Mouse (Mus musculus) forebrain, embryonic 11.5 days (tissue): ENCODE measurements around the gene Gm10330. TPM values are rescaled to one million over a fixed set of nuclear protein-coding genes. Genes with fewer than 3 reads are reported as not detected.
"Not testable (repeated sequence)": the region's sequence is repeated elsewhere in the genome, so short reads cannot be mapped to it uniquely, and the experiment has no call there.

Source experiments
- ATAC-seq: fragments of 200-750 bp; cut with Nextera tagmentation; replicated peaks from 2 replicates; pipeline ENCODE4 v1.8.0; 2017; ENCODE audit warnings: moderate TSS enrichment; ENCODE audit not compliant: low FRiP score
- DNase-seq: peaks from one replicate; pipeline ENCODE4 v3.0.0-alpha.2; 2017; ENCODE audit warnings: low spot score
- H3K27ac ChIP-seq: fragments of 300-500 bp; sonication (generic); 2 replicates; pipeline ENCODE4 v1.5.1; 2014; ENCODE audit warnings: low read depth, low read length
- H3K27me3 ChIP-seq: fragments of 300-500 bp; sonication (generic); 2 replicates; pipeline ENCODE4 v1.6.1; 2014; ENCODE audit warnings: mild to moderate bottlenecking, low read length, mixed read lengths; ENCODE audit not compliant: control insufficient read depth, insufficient read depth
- H3K36me3 ChIP-seq: fragments of 300-500 bp; sonication (generic); 2 replicates; pipeline ENCODE4 v1.6.1; 2014; ENCODE audit warnings: mild to moderate bottlenecking, low read length, moderate library complexity, mixed read lengths; ENCODE audit not compliant: control insufficient read depth, insufficient read depth
- H3K4me1 ChIP-seq: fragments of 300-500 bp; sonication (generic); replicated peaks from 2 replicates; pipeline ENCODE4 v1.6.1; 2014; ENCODE audit warnings: low read length, mixed read lengths; ENCODE audit not compliant: control insufficient read depth, insufficient read depth
- H3K4me2 ChIP-seq: fragments of 300-500 bp; sonication (generic); 2 replicates; pipeline ENCODE4 v1.6.1; 2014; ENCODE audit warnings: low read depth, mild to moderate bottlenecking, low read length, moderate library complexity, mixed read lengths; ENCODE audit not compliant: severe bottlenecking
- H3K4me3 ChIP-seq: fragments of 300-500 bp; sonication (generic); 2 replicates; pipeline ENCODE4 v1.5.1; 2014; ENCODE audit warnings: low read depth, low read length
- H3K9ac ChIP-seq: fragments of 300-500 bp; sonication (generic); 2 replicates; pipeline ENCODE4 v1.6.1; 2014; ENCODE audit warnings: low read length
- H3K9me3 ChIP-seq: fragments of 300-500 bp; sonication (generic); 2 replicates; pipeline ENCODE4 v1.6.1; 2016; ENCODE audit warnings: low read length, mixed read lengths; ENCODE audit not compliant: control insufficient read depth
- WGBS: fragments of 180-500 bp; shearing (Covaris S2); extraction: QIAGEN DNeasy Blood & Tissue Kit; methylation state at CpG from one replicate; pipeline ENCODE4 v1.1.7; 2014; 5-methylcytosine and 5-hydroxymethylcytosine counted together
- polyA plus RNA-seq: library from polyadenylated mRNA; unstranded; fragments of >200 nt; fragmentation: Nextera tagmentation; extraction: Ambion mirVana; gene quantifications from 2 replicates; pipeline ENCODE4 v1.2.1, GENCODE M21; 2014

Gene Gm10330
- polyA plus RNA-seq, result 0.40 and 0.68 TPM in 2 replicates

- WGBS, result 82% methylated on average over 1 of the region's 1 CpGs
Observed at GRCm38 (mm10) chr12:23780165-23780564, at the start of gene Gm10330. Gene Gm10330 (minus strand): TSS chr12:23780265.

GRCm38 (mm10) chr12:23800776-23801175, 20.7 kb upstream of the Gm10330 start:
- not testable (repeated sequence) for H3K4me1 ChIP-seq, H3K4me3 ChIP-seq, H3K36me3 ChIP-seq, H3K4me2 ChIP-seq, H3K27ac ChIP-seq, H3K9me3 ChIP-seq, H3K27me3 ChIP-seq, ATAC-seq, H3K9ac ChIP-seq
- DNase-seq, result peak; percentile 24
- WGBS, result 24% methylated on average over 28 of the region's 43 CpGs

More at GRCm38 (mm10) chr12:23780165-23780564, at the start of gene Gm10330:
- not testable (repeated sequence) for H3K4me3 ChIP-seq, H3K4me1 ChIP-seq, H3K36me3 ChIP-seq, ATAC-seq, H3K27me3 ChIP-seq, H3K9ac ChIP-seq, DNase-seq, H3K27ac ChIP-seq, H3K9me3 ChIP-seq, H3K4me2 ChIP-seq

GRCm38 (mm10) chr12:23800366-23800765, 20.3 kb upstream of the Gm10330 start:
- not testable (repeated sequence) for H3K4me1 ChIP-seq, H3K36me3 ChIP-seq, H3K4me3 ChIP-seq, H3K27me3 ChIP-seq, ATAC-seq, H3K9me3 ChIP-seq, H3K9ac ChIP-seq, H3K4me2 ChIP-seq, H3K27ac ChIP-seq, DNase-seq
- 23% methylated on average over 22 of the region's 48 CpGs for WGBS
